Mouse (Mus musculus) kidney, embryonic 15.5 days (tissue): ENCODE data around the gene Trpm6. TPM values are rescaled to one million over a fixed set of nuclear protein-coding genes. Genes with fewer than 3 reads are reported as not detected.

Source experiments
- ATAC-seq: fragments of 200-750 bp; cut with Nextera tagmentation; replicated peaks from 2 replicates; pipeline ENCODE4 v1.8.0; 2017; ENCODE audit warnings: moderate TSS enrichment; ENCODE audit not compliant: low FRiP score
- H3K27ac ChIP-seq: fragments of 300-500 bp; sonication (generic); 2 replicates; pipeline ENCODE4 v1.5.1; 2015; ENCODE audit warnings: mild to moderate bottlenecking, inconsistent platforms
- H3K27me3 ChIP-seq: fragments of 300-500 bp; sonication (generic); 2 replicates; pipeline ENCODE4 v1.6.1; 2015; ENCODE audit warnings: inconsistent platforms
- H3K36me3 ChIP-seq: fragments of 300-500 bp; sonication (generic); 2 replicates; pipeline ENCODE4 v1.6.1; 2015; ENCODE audit warnings: inconsistent platforms
- H3K4me1 ChIP-seq: fragments of 300-500 bp; sonication (generic); 2 replicates; pipeline ENCODE4 v1.6.1; 2015; ENCODE audit warnings: inconsistent platforms
- H3K4me2 ChIP-seq: fragments of 300-500 bp; sonication (generic); 2 replicates; pipeline ENCODE4 v1.6.1; 2015; ENCODE audit warnings: moderate library complexity, mild to moderate bottlenecking, inconsistent platforms
- H3K4me3 ChIP-seq: fragments of 300-500 bp; sonication (generic); replicated peaks from 2 replicates; pipeline ENCODE4 v1.5.1; 2015; ENCODE audit warnings: mild to moderate bottlenecking, inconsistent platforms
- H3K9ac ChIP-seq: fragments of 300-500 bp; sonication (generic); 2 replicates; pipeline ENCODE4 v1.6.1; 2015; ENCODE audit warnings: mild to moderate bottlenecking, inconsistent platforms
- H3K9me3 ChIP-seq: fragments of 300-500 bp; sonication (generic); replicated peaks from 2 replicates; pipeline ENCODE4 v1.6.1; 2016; ENCODE audit warnings: inconsistent platforms
- WGBS: fragments of 180-500 bp; shearing (Covaris S2); methylation state at CpG from one replicate; pipeline ENCODE4 v1.1.7; 2015; ENCODE audit warnings: mixed read lengths; 5-methylcytosine and 5-hydroxymethylcytosine counted together
- polyA plus RNA-seq: library from polyadenylated mRNA; unstranded; fragments of >200 nt; fragmentation: Nextera tagmentation; extraction: Ambion mirVana; gene quantifications from 2 replicates; pipeline ENCODE4 v1.2.1, GENCODE M21; 2015

The Trpm6 gene
- polyA plus RNA-seq, 1 experiment from 2014 or later, result 0.82 TPM

- Histone ChIP-seq H3K9me3 (no peaks in the 10 kb centered on the region), H3K27ac (no peak overlapping the region), H3K4me1 (no peaks in the 10 kb centered on the region), H3K9ac (no peak overlapping the region), H3K36me3 (no peaks in the 10 kb centered on the region), H3K4me3 (no peak overlapping the region), H3K27me3 (no peaks in the 10 kb centered on the region), H3K4me2 (no peak overlapping the region)
- no peak for ATAC-seq
- whole genome bisulfite sequencing, result 83% methylated on average over 5 of the region's 5 CpGs
Observed at GRCm38 (mm10) chr19:18772888-18773488, 23.2 kb downstream of the Trpm6 start.

GRCm38 (mm10) chr19:18774085-18774484 is 24.3 kb downstream of the Trpm6 start:
- Histone ChIP-seq H3K9me3 (no peaks in the 10 kb centered on the region), H3K36me3 (no peaks in the 10 kb centered on the region), H3K27me3 (no peaks in the 10 kb centered on the region), H3K4me2 (no peak overlapping the region), H3K27ac (no peak overlapping the region), H3K4me1 (no peaks in the 10 kb centered on the region), H3K9ac (no peak overlapping the region), H3K4me3 (no peak overlapping the region)
- WGBS, result 33% methylated on average over 1 of the region's 1 CpGs
- no peak for ATAC-seq

GRCm38 (mm10) chr19:18799646-18800045 is 49.9 kb downstream of the Trpm6 start:
- Histone ChIP-seq H3K4me3 (no peak overlapping the region), H3K27me3 (no peaks in the 10 kb centered on the region), H3K9me3 (no peaks in the 10 kb centered on the region), H3K9ac (no peak overlapping the region), H3K27ac (no peak overlapping the region), H3K4me1 (no peaks in the 10 kb centered on the region), H3K4me2 (no peak overlapping the region), H3K36me3 (no peaks in the 10 kb centered on the region)
- ATAC-seq, result no peak
- WGBS, result 78% methylated on average over 1 of the region's 1 CpGs

- WGBS, result 63% methylated on average over 3 of the region's 3 CpGs
- H3K27me3 ChIP-seq, result no peaks in the 10 kb centered on the region
- no peaks in the 10 kb centered on the region for H3K36me3 ChIP-seq
- ATAC-seq, result no peak
- H3K9me3 ChIP-seq, result no peaks in the 10 kb centered on the region
- H3K9ac ChIP-seq, result no peak overlapping the region
- H3K4me1 ChIP-seq, result peaks cover 11% of the 10 kb centered on the region
- no peak overlapping the region for H3K27ac ChIP-seq
- H3K4me3 ChIP-seq, result no peak overlapping the region
- H3K4me2 ChIP-seq, result no peak overlapping the region
Observed at GRCm38 (mm10) chr19:18811264-18811663, 61.5 kb downstream of the Trpm6 start.

GRCm38 (mm10) chr19:18815170-18815569 is 65.4 kb downstream of the Trpm6 start:
- ATAC-seq, result peak; percentile 79
- no peaks in the 10 kb centered on the region for H3K9me3 ChIP-seq
- H3K9ac ChIP-seq, result no peak overlapping the region
- no peaks in the 10 kb centered on the region for H3K27me3 ChIP-seq
- H3K27ac ChIP-seq, result peak overlapping the region; percentile 74
- peaks cover 11% of the 10 kb centered on the region for H3K4me1 ChIP-seq
- H3K36me3 ChIP-seq, result no peaks in the 10 kb centered on the region
- 27% methylated on average over 13 of the region's 13 CpGs for WGBS
- peak overlapping the region; percentile 18 for H3K4me3 ChIP-seq
- peak overlapping the region; percentile 50 for H3K4me2 ChIP-seq

- no peak for ATAC-seq
- no peak overlapping the region for H3K27ac ChIP-seq
- no peaks in the 10 kb centered on the region for H3K36me3 ChIP-seq
- H3K9me3 ChIP-seq, result no peaks in the 10 kb centered on the region
- H3K4me3 ChIP-seq, result no peak overlapping the region
- H3K4me1 ChIP-seq, result peaks cover 11% of the 10 kb centered on the region
- 78% methylated on average over 2 of the region's 2 CpGs for WGBS
- no peaks in the 10 kb centered on the region for H3K27me3 ChIP-seq
- no peak overlapping the region for H3K4me2 ChIP-seq
- H3K9ac ChIP-seq, result no peak overlapping the region
Observed at GRCm38 (mm10) chr19:18817425-18817824, 67.6 kb downstream of the Trpm6 start.

GRCm38 (mm10) chr19:18828601-18829000 is 78.8 kb downstream of the Trpm6 start:
- Histone ChIP-seq H3K27me3 (no peaks in the 10 kb centered on the region), H3K9me3 (no peaks in the 10 kb centered on the region), H3K9ac (no peak overlapping the region), H3K27ac (no peak overlapping the region), H3K4me1 (no peaks in the 10 kb centered on the region), H3K36me3 (no peaks in the 10 kb centered on the region), H3K4me2 (no peak overlapping the region), H3K4me3 (no peak overlapping the region)
- WGBS, result 79% methylated on average over 2 of the region's 2 CpGs
- no peak for ATAC-seq

GRCm38 (mm10) chr19:18831196-18831595 is 81.4 kb downstream of the Trpm6 start:
- Histone ChIP-seq H3K4me2 (no peak overlapping the region), H3K9me3 (no peaks in the 10 kb centered on the region), H3K27ac (no peak overlapping the region), H3K4me3 (no peak overlapping the region), H3K36me3 (no peaks in the 10 kb centered on the region), H3K9ac (no peak overlapping the region), H3K27me3 (no peaks in the 10 kb centered on the region), H3K4me1 (no peaks in the 10 kb centered on the region)
- 83% methylated on average over 3 of the region's 3 CpGs for WGBS
- no peak for ATAC-seq

GRCm38 (mm10) chr19:18834971-18835370 is 85.2 kb downstream of the Trpm6 start:
- Histone ChIP-seq H3K4me3 (no peak overlapping the region), H3K27me3 (no peaks in the 10 kb centered on the region), H3K27ac (no peak overlapping the region), H3K9ac (no peak overlapping the region), H3K4me2 (no peak overlapping the region), H3K4me1 (no peaks in the 10 kb centered on the region), H3K9me3 (no peaks in the 10 kb centered on the region), H3K36me3 (no peaks in the 10 kb centered on the region)
- 9% methylated on average over 6 of the region's 6 CpGs for WGBS
- peak; percentile 46 for ATAC-seq

GRCm38 (mm10) chr19:18841789-18842562 is 92.2 kb downstream of the Trpm6 start:
- no peak overlapping the region for H3K9ac ChIP-seq
- H3K4me2 ChIP-seq, result no peak overlapping the region
- H3K9me3 ChIP-seq, result no peaks in the 10 kb centered on the region
- H3K27ac ChIP-seq, result no peak overlapping the region
- H3K4me1 ChIP-seq, result no peaks in the 10 kb centered on the region
- no peaks in the 10 kb centered on the region for H3K36me3 ChIP-seq
- H3K4me3 ChIP-seq, result no peak overlapping the region
- WGBS, result 66% methylated on average over 19 of the region's 19 CpGs
- H3K27me3 ChIP-seq, result no peaks in the 10 kb centered on the region
- ATAC-seq, result 0 out of 2 replicates have a peak, but pooled peaks have one; percentile 25

GRCm38 (mm10) chr19:18842626-18843025 is 92.8 kb downstream of the Trpm6 start:
- 85% methylated on average over 11 of the region's 11 CpGs for WGBS
- Histone ChIP-seq H3K4me1 (no peaks in the 10 kb centered on the region), H3K4me2 (no peak overlapping the region), H3K27ac (no peak overlapping the region), H3K9ac (no peak overlapping the region), H3K9me3 (no peaks in the 10 kb centered on the region), H3K36me3 (no peaks in the 10 kb centered on the region), H3K27me3 (no peaks in the 10 kb centered on the region), H3K4me3 (no peak overlapping the region)
- no peak for ATAC-seq

GRCm38 (mm10) chr19:18846336-18846735 is 96.6 kb downstream of the Trpm6 start:
- Histone ChIP-seq H3K4me2 (no peak overlapping the region), H3K36me3 (no peaks in the 10 kb centered on the region), H3K4me3 (no peak overlapping the region), H3K4me1 (no peaks in the 10 kb centered on the region), H3K27me3 (no peaks in the 10 kb centered on the region), H3K9ac (no peak overlapping the region), H3K9me3 (no peaks in the 10 kb centered on the region), H3K27ac (no peak overlapping the region)
- WGBS, result 93% methylated on average over 4 of the region's 4 CpGs
- ATAC-seq, result no peak
